Mouse (Mus musculus): ENCODE measurements at regions not wholly inside any gene's neighbourhood (a gene's known extent, or its start where the extent isn't known, plus 50 kb on each side); places are given as distances from the start of the nearest gene placed in this dataset.

GRCm38 (mm10) chr10:16341496-16341895 lies 1381.5 kb upstream of the Cited2 start:
- no peak for DNase-seq (ENCODE audit: low spot score)
- Histone ChIP-seq H3K27me3 (ENCODE audit: control insufficient read depth, insufficient read depth, low read length) (no peaks in the 10 kb centered on the region), H3K4me1 (replicated peaks; ENCODE audit: control insufficient read depth, insufficient read depth) (no peaks in the 10 kb centered on the region), H3K9me3 (ENCODE audit: control insufficient read depth, low read length) (no peaks in the 10 kb centered on the region), H3K9ac (ENCODE audit: low read length) (no peak overlapping the region), H3K4me3 (ENCODE audit: low read depth, low read length) (no peak overlapping the region), H3K4me2 (replicated peaks; ENCODE audit: low read depth) (no peak overlapping the region), H3K36me3 (ENCODE audit: control insufficient read depth, insufficient read depth, low read length) (no peaks in the 10 kb centered on the region), H3K27ac (replicated peaks) (no peak overlapping the region)
- no peak for ATAC-seq (ENCODE audit: low FRiP score, low TSS enrichment)
- TF ChIP-seq EP300 (optimal IDR thresholded peaks at IDR 0.05) (no peak), CTCF (IDR thresholded peaks at IDR 0.05; ENCODE audit: low read depth) (no peak)

- Histone ChIP-seq H3K4me1 (replicated peaks; ENCODE audit: control insufficient read depth, insufficient read depth) (no peaks in the 10 kb centered on the region), H3K27me3 (ENCODE audit: control insufficient read depth, insufficient read depth, low read length) (no peaks in the 10 kb centered on the region), H3K27ac (replicated peaks) (no peak overlapping the region), H3K9ac (ENCODE audit: low read length) (no peak overlapping the region), H3K4me3 (ENCODE audit: low read depth, low read length) (no peak overlapping the region), H3K36me3 (ENCODE audit: control insufficient read depth, insufficient read depth, low read length) (no peaks in the 10 kb centered on the region), H3K9me3 (ENCODE audit: control insufficient read depth, low read length) (no peaks in the 10 kb centered on the region), H3K4me2 (replicated peaks; ENCODE audit: low read depth) (no peak overlapping the region)
- 91% methylated on average over 3 of the region's 3 CpGs for WGBS
- ATAC-seq (ENCODE audit: low FRiP score, low TSS enrichment) (no peak), DNase-seq (ENCODE audit: low spot score) (no peak)
- TF ChIP-seq EP300 (optimal IDR thresholded peaks at IDR 0.05) (no peak), CTCF (IDR thresholded peaks at IDR 0.05; ENCODE audit: low read depth) (no peak)
These were observed 1359.0 kb upstream of the Cited2 start for GRCm38 (mm10) chr10:16364001-16364400.

Measured in stomach, postnatal 0 days (tissue).